Mouse (Mus musculus) telencephalon, adult 2 months (tissue): ENCODE results near the gene Msmp.

Source experiments
- DNase-seq: peaks from one replicate; pipeline ENCODE4 v3.0.0-alpha.2; 2011; ENCODE audit warnings: low read depth, low spot score

The Msmp gene

GRCm38 (mm10) chr4:43584444-43585416 lies at the start of gene Msmp:
Gene Msmp (minus strand): TSS chr4:43584494.
- no peak for DNase-seq

GRCm38 (mm10) chr4:43633736-43634135 lies 49.4 kb upstream of the Msmp start:
- DNase-seq, result no peak

- no peak for DNase-seq
Measured at GRCm38 (mm10) chr4:43633296-43633695, 49.0 kb upstream of the Msmp start.

- no peak for DNase-seq
Measured at GRCm38 (mm10) chr4:43631956-43632920, 47.9 kb upstream of the Msmp start.

GRCm38 (mm10) chr4:43631046-43631955 lies 47.0 kb upstream of the Msmp start, which contains the start of gene Npr2:
Gene Npr2 (plus strand): TSS chr4:43631935.
- no peak for DNase-seq

GRCm38 (mm10) chr4:43630671-43631045 lies 46.4 kb upstream of the Msmp start:
- no peak for DNase-seq

- DNase-seq, result peak; percentile 90
Measured at GRCm38 (mm10) chr4:43630030-43630581, 45.8 kb upstream of the Msmp start.

- DNase-seq, result no peak
Measured at GRCm38 (mm10) chr4:43629106-43629817, 45.0 kb upstream of the Msmp start.

- DNase-seq, result no peak
Measured at GRCm38 (mm10) chr4:43620146-43620778, 36.0 kb upstream of the Msmp start.

GRCm38 (mm10) chr4:43613060-43613730 lies 28.9 kb upstream of the Msmp start:
- no peak for DNase-seq

GRCm38 (mm10) chr4:43612534-43612933 lies 28.2 kb upstream of the Msmp start:
- no peak for DNase-seq

- DNase-seq, result no peak
Measured at GRCm38 (mm10) chr4:43604751-43605685, 20.7 kb upstream of the Msmp start.

- no peak for DNase-seq
Measured at GRCm38 (mm10) chr4:43604099-43604498, 19.8 kb upstream of the Msmp start.

GRCm38 (mm10) chr4:43600195-43600934 lies 16.1 kb upstream of the Msmp start:
- DNase-seq, result no peak

- no peak for DNase-seq
Measured at GRCm38 (mm10) chr4:43598650-43599380, 14.5 kb upstream of the Msmp start.

- no peak for DNase-seq
Measured at GRCm38 (mm10) chr4:43598200-43598599, 13.9 kb upstream of the Msmp start.
